21 mouse cellular contexts compared by ENCODE assay signal in the genomic region with DNA sequence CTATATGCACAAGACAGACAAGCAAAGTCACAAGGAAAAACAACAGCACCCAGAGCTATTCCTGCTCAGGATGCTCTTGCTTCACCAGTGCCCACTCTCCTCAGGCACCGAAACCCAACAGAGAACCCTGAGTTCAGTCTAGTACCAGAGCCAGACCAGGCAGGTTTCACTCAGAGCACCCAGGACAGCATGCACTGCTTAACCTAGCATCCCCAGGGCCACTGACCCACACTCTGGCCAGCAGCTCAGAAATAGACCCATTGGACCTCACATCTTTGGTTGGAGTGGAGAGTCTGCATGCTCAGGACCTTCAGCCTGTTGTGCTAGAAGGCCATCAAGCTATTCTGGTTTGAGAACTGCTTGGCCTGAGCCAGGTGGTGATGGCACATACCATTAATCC.
A peak's percentile ranks its signal among the peaks of the same experiment; 100 is the strongest.
DNase-seq lines count a peak whose midpoint lies in the region; ATAC-seq and TF ChIP-seq lines count a peak whose summit lies in the region.
"Had no signal": no experiment of that assay in that cellular context is flagged by ENCODE, and none has a peak within 500 bp of the region (broad histone marks: within the 10 kb centered on the region; RNA-seq: fewer than 3 reads in every experiment).

No protein-coding gene starts in this region.

- no peaks in the 10 kb centered on the region for H3K27me3 ChIP-seq in heart, embryonic 10.5 days (ENCODE audit: insufficient read depth, poor library complexity, severe bottlenecking)
- no peaks in the 10 kb centered on the region for H3K27me3 ChIP-seq in intestine, embryonic 14.5 days (replicated peaks; ENCODE audit: control insufficient read depth, insufficient read depth, low read length)
- no peaks in the 10 kb centered on the region for H3K27me3 ChIP-seq in intestine, postnatal 0 days (replicated peaks; ENCODE audit: control insufficient read depth, insufficient read depth, low read length)
- H3K27me3 ChIP-seq: embryonic facial prominence, embryonic 13.5 days; embryonic facial prominence, embryonic 15.5 days; forebrain, embryonic 12.5 days had no signal

- no peak overlapping the region; the same call in 1 of the 2 replicates for H3K27ac ChIP-seq in heart, embryonic 10.5 days
- H3K27ac ChIP-seq in intestine, embryonic 14.5 days (ENCODE audit: low read depth) = no peak overlapping the region
- no peak overlapping the region for H3K27ac ChIP-seq in intestine, postnatal 0 days (ENCODE audit: low read depth, low read length)
- H3K27ac ChIP-seq: embryonic facial prominence, embryonic 13.5 days; embryonic facial prominence, embryonic 15.5 days; forebrain, embryonic 10.5 days; forebrain, embryonic 12.5 days had no signal

- no peaks in the 10 kb centered on the region for H3K9me3 ChIP-seq in heart, embryonic 10.5 days
- no peaks in the 10 kb centered on the region for H3K9me3 ChIP-seq in intestine, embryonic 14.5 days (ENCODE audit: control insufficient read depth, low read length)
- no peaks in the 10 kb centered on the region for H3K9me3 ChIP-seq in intestine, postnatal 0 days (ENCODE audit: control insufficient read depth)
- H3K9me3 ChIP-seq: embryonic facial prominence, embryonic 13.5 days; embryonic facial prominence, embryonic 15.5 days; forebrain, embryonic 10.5 days; forebrain, embryonic 12.5 days had no signal

- no peak overlapping the region for H3K4me3 ChIP-seq in heart, embryonic 10.5 days
- H3K4me3 ChIP-seq in intestine, embryonic 14.5 days (ENCODE audit: low read depth, low read length) = no peak overlapping the region
- H3K4me3 ChIP-seq in intestine, postnatal 0 days (ENCODE audit: low read depth, low read length) = no peak overlapping the region
- H3K4me3 ChIP-seq: embryonic facial prominence, embryonic 13.5 days; embryonic facial prominence, embryonic 15.5 days; erythroblast, embryonic 14.5 days; forebrain, embryonic 10.5 days; forebrain, embryonic 12.5 days had no signal

- H3K4me1 ChIP-seq in heart, embryonic 10.5 days = peaks cover 8% of the 10 kb centered on the region; the same call in 1 of the 2 replicates
- H3K4me1 ChIP-seq in intestine, embryonic 14.5 days (replicated peaks; ENCODE audit: control insufficient read depth, insufficient read depth, low read length) = no peaks in the 10 kb centered on the region
- no peaks in the 10 kb centered on the region for H3K4me1 ChIP-seq in intestine, postnatal 0 days (replicated peaks; ENCODE audit: control insufficient read depth, insufficient read depth, low read length)
- H3K4me1 ChIP-seq: embryonic facial prominence, embryonic 13.5 days; embryonic facial prominence, embryonic 15.5 days; forebrain, embryonic 12.5 days had no signal

- DNase-seq in heart, embryonic 10.5 days (ENCODE audit: low spot score) = peak; percentile 73
- no peak for DNase-seq in heart, adult 8-10 months (ENCODE audit: low spot score)
- DNase-seq in intestine, embryonic 14.5 days (ENCODE audit: low spot score) = peak; percentile 32
- DNase-seq in testis, postnatal 10 days (ENCODE audit: low spot score) = peak; percentile 22
- no peak for DNase-seq in testis, postnatal 14 days (ENCODE audit: low spot score)
- DNase-seq in cerebellum, adult 9-10 months = no peak
- DNase-seq: adrenal gland, adult 2 months; adrenal gland, postnatal 10 days; adrenal gland, postnatal 25 days; cerebellum, adult 11 months; cerebellum, adult 18-20 months; cerebellum, adult 8-10 months; cerebellum, postnatal 25 days had no signal

- TF ChIP-seq CTCF in intestine, postnatal 0 days (IDR thresholded peaks at IDR 0.05; ENCODE audit: low read depth) = no peak

- H3K4me2 ChIP-seq in intestine, embryonic 14.5 days (ENCODE audit: low read length) = no peak overlapping the region
- no peak overlapping the region for H3K4me2 ChIP-seq in intestine, postnatal 0 days (replicated peaks; ENCODE audit: low read depth)
- H3K4me2 ChIP-seq: embryonic facial prominence, embryonic 13.5 days; embryonic facial prominence, embryonic 15.5 days; forebrain, embryonic 12.5 days had no signal

- ATAC-seq in intestine, embryonic 14.5 days (replicated peaks; ENCODE audit: low FRiP score, low TSS enrichment, low read depth) = no peak
- no peak for ATAC-seq in intestine, postnatal 0 days
- ATAC-seq: forebrain, embryonic 14.5 days; forebrain, embryonic 16.5 days had no signal

- WGBS in heart, embryonic 10.5 days = 97% methylated on average over 1 of the region's 1 CpGs
- 90% methylated on average over 1 of the region's 1 CpGs for WGBS in intestine, embryonic 14.5 days
- WGBS in intestine, postnatal 0 days = 100% methylated on average over 1 of the region's 1 CpGs

- no peaks in the 10 kb centered on the region for H3K36me3 ChIP-seq in heart, embryonic 10.5 days
- H3K36me3 ChIP-seq in intestine, embryonic 14.5 days (ENCODE audit: control insufficient read depth, insufficient read depth, low read length) = no peaks in the 10 kb centered on the region
- no peaks in the 10 kb centered on the region for H3K36me3 ChIP-seq in intestine, postnatal 0 days (ENCODE audit: control insufficient read depth, insufficient read depth)
- H3K36me3 ChIP-seq: embryonic facial prominence, embryonic 13.5 days; embryonic facial prominence, embryonic 15.5 days; forebrain, embryonic 10.5 days; forebrain, embryonic 12.5 days had no signal

- H3K9ac ChIP-seq in intestine, embryonic 14.5 days (ENCODE audit: low read length) = no peak overlapping the region
- H3K9ac ChIP-seq in intestine, postnatal 0 days (ENCODE audit: low read depth, low read length) = no peak overlapping the region
- H3K9ac ChIP-seq: embryonic facial prominence, embryonic 13.5 days; embryonic facial prominence, embryonic 15.5 days; forebrain, embryonic 12.5 days had no signal

Comparison
In these comparisons a context has a peak if more than half of its experiments do, and no peak if none do; other contexts are left out.
1. DNase-seq: peak in heart, embryonic 10.5 days (single experiment), intestine, embryonic 14.5 days (single experiment) and testis, postnatal 10 days (single experiment); none in heart, adult 8-10 months (single experiment), testis, postnatal 14 days (single experiment) and cerebellum, adult 9-10 months (single experiment).